Mouse (Mus musculus): ENCODE measurements around the gene Ccni. TPM values are rescaled to one million over a fixed set of nuclear protein-coding genes. Genes with fewer than 3 reads are reported as not detected.

Ccni gene
- total and polyA plus RNA-seq, 2 experiments from 2014 or later = 109 to 260 TPM

DNA sequence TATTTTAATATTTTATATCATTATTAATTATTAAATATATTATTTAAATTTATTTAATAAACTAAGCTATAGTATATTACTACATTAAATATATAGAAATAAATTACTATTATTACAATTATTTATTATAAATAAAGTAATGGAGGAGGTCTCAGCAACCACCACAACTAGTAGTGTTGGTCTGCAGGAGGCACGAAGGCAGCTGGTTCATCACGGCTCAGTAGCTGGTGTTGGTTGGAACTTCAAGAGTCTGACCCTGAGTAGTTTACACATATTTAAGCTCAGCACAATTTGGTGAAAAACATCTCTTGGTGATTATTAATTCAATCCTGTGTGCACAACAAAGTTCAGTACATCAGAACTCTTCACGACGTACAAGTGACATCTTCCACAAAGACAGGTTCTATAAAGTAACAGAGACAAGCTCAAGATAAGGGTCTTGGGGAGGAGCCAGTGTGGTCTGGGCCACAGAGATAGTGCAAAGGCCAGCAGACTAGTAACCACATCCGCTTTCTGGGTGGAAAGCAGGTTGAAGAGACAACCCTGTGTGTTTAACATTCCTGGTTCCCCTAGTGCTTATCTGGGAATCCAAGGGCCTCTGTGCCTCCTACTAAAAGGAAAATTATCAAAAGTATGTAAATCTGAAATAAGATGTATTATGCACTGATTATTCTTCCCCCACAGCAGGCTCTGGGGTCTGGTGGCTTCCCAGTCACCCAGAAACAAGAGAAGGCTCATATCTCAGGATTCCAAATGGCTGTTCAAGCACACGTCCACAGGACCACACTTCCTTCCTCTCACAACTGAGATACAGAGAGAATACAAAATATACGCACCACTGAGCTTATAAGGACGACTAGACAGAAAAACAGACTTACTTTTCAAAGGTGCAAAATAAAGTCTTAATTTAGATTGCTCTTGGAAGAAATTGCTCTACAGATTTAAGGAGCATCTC lies 33.6 kb upstream of the Ccni start:
- ATAC-seq (ENCODE audit: low FRiP score) (no peak), DNase-seq (ENCODE audit: low spot score) (no peak)
- TF ChIP-seq CTCF (IDR thresholded peaks at IDR 0.05) = no peak
- H3K4me2 ChIP-seq (ENCODE audit: low read depth, low read length, poor library complexity, severe bottlenecking) = no peak overlapping the region
- no peak overlapping the region for H3K27ac ChIP-seq (ENCODE audit: low read depth, low read length)
- no peaks in the 10 kb centered on the region for H3K27me3 ChIP-seq (ENCODE audit: insufficient read depth, low read length)
- H3K4me1 ChIP-seq (ENCODE audit: insufficient read depth, low read length) = no peaks in the 10 kb centered on the region
- H3K36me3 ChIP-seq (ENCODE audit: insufficient read depth, low read length) = no peaks in the 10 kb centered on the region
- H3K9ac ChIP-seq (replicated peaks; ENCODE audit: low read length, poor library complexity, severe bottlenecking) = no peak overlapping the region
- WGBS = 83% methylated on average over 8 of the region's 8 CpGs
- no peak overlapping the region for H3K4me3 ChIP-seq (ENCODE audit: low read depth, low read length)
- H3K9me3 ChIP-seq (ENCODE audit: low read length) = no peaks in the 10 kb centered on the region

DNA sequence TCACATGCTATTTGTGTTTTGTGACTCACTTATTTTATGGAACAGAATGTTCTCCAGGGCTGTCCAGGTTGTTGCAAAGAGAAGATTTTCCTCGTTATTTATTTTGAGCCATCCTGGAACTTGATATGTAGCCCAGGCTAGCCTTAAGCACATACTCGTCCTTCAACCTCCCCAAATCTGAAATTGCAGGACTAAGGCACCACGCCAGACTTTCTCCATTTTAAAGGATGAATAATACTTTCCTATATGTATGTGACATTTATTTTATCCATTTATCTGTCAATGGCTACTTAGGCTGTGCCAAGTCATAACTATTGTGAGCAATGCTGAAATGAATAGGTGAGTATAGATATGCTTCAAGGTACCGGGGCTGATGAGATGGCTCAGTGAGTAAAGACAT lies 30.2 kb upstream of the Ccni start:
- no peaks in the 10 kb centered on the region for H3K36me3 ChIP-seq (ENCODE audit: insufficient read depth, low read length)
- H3K4me3 ChIP-seq (ENCODE audit: low read depth, low read length) = no peak overlapping the region
- no peak overlapping the region for H3K9ac ChIP-seq (replicated peaks; ENCODE audit: low read length, poor library complexity, severe bottlenecking)
- no peaks in the 10 kb centered on the region for H3K9me3 ChIP-seq (ENCODE audit: low read length)
- H3K4me2 ChIP-seq (ENCODE audit: low read depth, low read length, poor library complexity, severe bottlenecking) = no peak overlapping the region
- TF ChIP-seq CTCF (IDR thresholded peaks at IDR 0.05) = no peak
- ATAC-seq (ENCODE audit: low FRiP score) (no peak), DNase-seq (ENCODE audit: low spot score) (no peak)
- 83% methylated on average over 4 of the region's 4 CpGs for WGBS
- no peak overlapping the region for H3K27ac ChIP-seq (ENCODE audit: low read depth, low read length)
- no peaks in the 10 kb centered on the region for H3K4me1 ChIP-seq (ENCODE audit: insufficient read depth, low read length)
- no peaks in the 10 kb centered on the region for H3K27me3 ChIP-seq (ENCODE audit: insufficient read depth, low read length)

DNA sequence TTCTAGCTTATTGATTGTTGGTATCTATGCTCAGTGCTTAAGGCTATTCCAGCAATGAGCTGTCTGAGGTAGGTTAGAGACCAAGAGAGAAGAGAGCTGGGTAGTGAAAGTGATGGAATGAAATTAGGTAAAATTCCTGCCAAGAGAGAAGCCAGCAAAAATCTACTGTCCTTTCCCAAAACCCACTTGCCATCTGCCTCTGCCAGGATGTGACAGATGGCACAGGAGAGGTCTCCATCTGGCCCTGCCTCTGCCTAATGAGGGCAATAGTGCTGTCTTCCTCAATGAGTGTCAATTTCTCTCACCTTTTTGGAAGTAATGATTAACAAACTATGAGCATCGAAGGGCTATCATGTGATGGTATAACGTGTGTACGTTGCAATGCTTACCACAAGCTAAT lies 29.6 kb upstream of the Ccni start:
- no peak for TF ChIP-seq CTCF (IDR thresholded peaks at IDR 0.05)
- Histone ChIP-seq H3K9ac (replicated peaks; ENCODE audit: low read length, poor library complexity, severe bottlenecking) (no peak overlapping the region), H3K36me3 (ENCODE audit: insufficient read depth, low read length) (no peaks in the 10 kb centered on the region), H3K4me2 (ENCODE audit: low read depth, low read length, poor library complexity, severe bottlenecking) (no peak overlapping the region), H3K4me3 (ENCODE audit: low read depth, low read length) (no peak overlapping the region), H3K9me3 (ENCODE audit: low read length) (no peaks in the 10 kb centered on the region), H3K4me1 (ENCODE audit: insufficient read depth, low read length) (no peaks in the 10 kb centered on the region), H3K27me3 (ENCODE audit: insufficient read depth, low read length) (no peaks in the 10 kb centered on the region), H3K27ac (ENCODE audit: low read depth, low read length) (no peak overlapping the region)
- ATAC-seq (ENCODE audit: low FRiP score) (no peak), DNase-seq (ENCODE audit: low spot score) (peak; percentile 71)
- 79% methylated on average over 3 of the region's 3 CpGs for WGBS

DNA sequence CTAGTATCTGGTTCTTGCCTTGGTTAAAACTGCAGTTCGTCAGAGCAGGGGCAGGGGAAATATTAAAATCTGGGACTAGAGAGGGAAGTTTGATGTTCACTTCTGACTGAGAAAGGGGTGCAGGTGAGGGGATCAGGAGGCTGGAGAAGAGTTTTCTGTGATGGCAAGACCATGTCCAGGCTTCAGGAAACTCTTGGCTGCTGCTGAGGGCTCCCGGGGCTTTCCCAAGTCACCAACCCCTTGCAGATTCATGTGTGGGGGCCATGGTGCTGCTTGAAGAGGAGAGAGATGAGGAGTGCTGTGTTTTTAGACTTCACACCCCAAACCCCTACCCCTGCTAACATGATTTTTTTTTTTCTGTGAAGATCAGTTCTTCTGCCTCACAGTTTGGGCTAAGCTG lies 28.3 kb upstream of the Ccni start:
- Histone ChIP-seq H3K9ac (replicated peaks; ENCODE audit: low read length, poor library complexity, severe bottlenecking) (no peak overlapping the region), H3K27ac (ENCODE audit: low read depth, low read length) (no peak overlapping the region), H3K36me3 (ENCODE audit: insufficient read depth, low read length) (no peaks in the 10 kb centered on the region), H3K4me2 (ENCODE audit: low read depth, low read length, poor library complexity, severe bottlenecking) (no peak overlapping the region), H3K27me3 (ENCODE audit: insufficient read depth, low read length) (no peaks in the 10 kb centered on the region), H3K9me3 (ENCODE audit: low read length) (no peaks in the 10 kb centered on the region), H3K4me3 (ENCODE audit: low read depth, low read length) (no peak overlapping the region), H3K4me1 (ENCODE audit: insufficient read depth, low read length) (no peaks in the 10 kb centered on the region)
- no peak for TF ChIP-seq CTCF (IDR thresholded peaks at IDR 0.05)
- ATAC-seq (ENCODE audit: low FRiP score) (no peak), DNase-seq (ENCODE audit: low spot score) (no peak)
- WGBS = 85% methylated on average over 2 of the region's 2 CpGs

DNA sequence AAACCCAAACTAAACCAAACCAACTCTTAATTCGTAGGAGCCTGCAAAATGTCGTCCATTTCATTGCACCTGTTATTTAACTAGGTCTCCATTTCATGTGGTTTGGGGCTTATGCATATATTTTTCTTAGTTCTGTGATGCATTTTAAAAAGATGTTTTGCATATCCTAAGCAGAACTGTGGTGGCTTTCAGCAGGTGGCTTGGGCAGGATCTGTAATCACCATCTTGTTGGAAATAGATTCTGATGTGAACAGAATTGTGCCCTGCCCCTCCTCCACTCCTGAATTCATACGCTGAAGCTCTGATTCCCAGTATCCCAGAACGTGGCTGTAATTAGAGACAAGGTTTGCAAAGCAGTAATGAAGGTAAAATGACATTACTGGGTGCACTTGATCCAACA lies 27.8 kb upstream of the Ccni start:
- H3K36me3 ChIP-seq (ENCODE audit: insufficient read depth, low read length) = no peaks in the 10 kb centered on the region
- no peaks in the 10 kb centered on the region for H3K4me1 ChIP-seq (ENCODE audit: insufficient read depth, low read length)
- H3K27ac ChIP-seq (ENCODE audit: low read depth, low read length) = no peak overlapping the region
- no peak overlapping the region for H3K4me3 ChIP-seq (ENCODE audit: low read depth, low read length)
- ATAC-seq (ENCODE audit: low FRiP score) (no peak), DNase-seq (ENCODE audit: low spot score) (no peak)
- no peak for TF ChIP-seq CTCF (IDR thresholded peaks at IDR 0.05)
- no peaks in the 10 kb centered on the region for H3K9me3 ChIP-seq (ENCODE audit: low read length)
- H3K9ac ChIP-seq (replicated peaks; ENCODE audit: low read length, poor library complexity, severe bottlenecking) = no peak overlapping the region
- no peak overlapping the region for H3K4me2 ChIP-seq (ENCODE audit: low read depth, low read length, poor library complexity, severe bottlenecking)
- WGBS = 66% methylated on average over 4 of the region's 4 CpGs
- H3K27me3 ChIP-seq (ENCODE audit: insufficient read depth, low read length) = no peaks in the 10 kb centered on the region

DNA sequence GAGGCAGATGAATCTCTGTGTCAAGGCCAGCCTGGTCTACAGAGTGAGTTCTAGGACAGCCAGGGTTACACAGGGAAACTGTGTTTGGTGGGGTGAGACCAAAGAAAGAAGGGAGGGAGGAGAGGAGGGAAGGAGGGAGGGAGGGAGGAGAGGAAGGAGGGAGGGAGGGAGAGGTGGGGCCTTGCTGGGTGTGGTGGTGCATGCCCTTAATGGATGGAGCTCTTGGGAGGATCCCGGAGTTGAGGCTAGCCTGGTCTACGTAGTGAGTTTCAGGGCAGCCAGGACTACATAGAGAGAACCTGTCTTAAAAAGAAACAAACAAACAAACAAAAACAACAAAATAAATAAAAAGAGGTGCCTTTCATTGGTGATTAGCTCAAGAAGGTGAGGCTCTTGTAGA lies 26.5 kb upstream of the Ccni start:
- H3K4me2 ChIP-seq (ENCODE audit: low read depth, low read length, poor library complexity, severe bottlenecking) = no peak overlapping the region
- TF ChIP-seq CTCF (IDR thresholded peaks at IDR 0.05) = no peak
- no peak overlapping the region for H3K4me3 ChIP-seq (ENCODE audit: low read depth, low read length)
- no peak for DNase-seq (ENCODE audit: low spot score)
- WGBS = 77% methylated on average over 2 of the region's 2 CpGs
- no peaks in the 10 kb centered on the region for H3K4me1 ChIP-seq (ENCODE audit: insufficient read depth, low read length)
- no peak overlapping the region for H3K9ac ChIP-seq (replicated peaks; ENCODE audit: low read length, poor library complexity, severe bottlenecking)
- H3K9me3 ChIP-seq (ENCODE audit: low read length) = no peaks in the 10 kb centered on the region
- no peaks in the 10 kb centered on the region for H3K36me3 ChIP-seq (ENCODE audit: insufficient read depth, low read length)
- no peak for ATAC-seq (ENCODE audit: low FRiP score)
- no peak overlapping the region for H3K27ac ChIP-seq (ENCODE audit: low read depth, low read length)
- H3K27me3 ChIP-seq (ENCODE audit: insufficient read depth, low read length) = no peaks in the 10 kb centered on the region

Data from midbrain, postnatal 0 days (tissue).